Mouse (Mus musculus): ENCODE data around the gene Fras1. TPM values are rescaled to one million over a fixed set of nuclear protein-coding genes. Genes with fewer than 3 reads are reported as not detected.

Gene Fras1
- total RNA-seq, 2 experiments from 2014 or later, result 1.2 to 1.9 TPM

DNA sequence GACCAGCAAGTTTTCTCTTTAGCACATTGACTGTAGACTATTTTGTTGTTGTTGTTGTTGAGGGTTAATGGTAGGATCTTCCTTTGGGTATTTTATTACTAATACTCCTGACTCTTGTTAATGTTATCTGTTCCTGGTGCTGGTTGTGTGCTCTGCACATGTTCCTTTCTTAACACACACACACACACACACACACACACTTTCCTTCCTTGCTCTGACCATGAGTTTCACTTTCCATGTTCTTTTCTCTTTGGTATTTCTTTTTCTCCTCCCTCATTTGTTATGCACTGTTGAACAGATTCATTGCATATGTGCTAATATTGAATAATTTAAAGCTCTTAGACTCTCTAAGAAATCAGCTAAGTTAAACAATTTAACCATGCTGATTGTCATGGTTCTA, 105.2 kb downstream of the Fras1 start:
- no peak for DNase-seq (ENCODE audit: low spot score in 2 of 2)

DNA sequence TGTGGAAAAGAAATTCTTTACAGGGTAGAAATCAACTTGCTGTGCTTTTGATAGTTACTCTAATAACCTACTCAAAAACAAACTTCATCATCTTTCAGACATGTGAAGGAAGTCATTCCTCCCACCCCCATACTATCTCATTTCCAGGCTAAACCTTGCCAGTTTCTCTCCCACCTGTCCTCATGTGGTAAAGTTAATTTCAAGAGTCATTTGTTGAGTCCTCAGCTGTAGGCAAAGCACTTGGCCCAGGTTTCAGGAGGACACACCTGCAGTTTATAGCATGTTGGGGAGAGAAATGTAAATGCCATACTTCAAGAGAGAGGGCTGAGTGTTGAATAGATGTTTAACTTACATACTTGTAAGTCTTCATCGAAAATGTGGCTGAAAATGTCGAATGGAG, 107.4 kb downstream of the Fras1 start:
- DNase-seq (ENCODE audit: low spot score in 2 of 2), result no peak

DNA sequence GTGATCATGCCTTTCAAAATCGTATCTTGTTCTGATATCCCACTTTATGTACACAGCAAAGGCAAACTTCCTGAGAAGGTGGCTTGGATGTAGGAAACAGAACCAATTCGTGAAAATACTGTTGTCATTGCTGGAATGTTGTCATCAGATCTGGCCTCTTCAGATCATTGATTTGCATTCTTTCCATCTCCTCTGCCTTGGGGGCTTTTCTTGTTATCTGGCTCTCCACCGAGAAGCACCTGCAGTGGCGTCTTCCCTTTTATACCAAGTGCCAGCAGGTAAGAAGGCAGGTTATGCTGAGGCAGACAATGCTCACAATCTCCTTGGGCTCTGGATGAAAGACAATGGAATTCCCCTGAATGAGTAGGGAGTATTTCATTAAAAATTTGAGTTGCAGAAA, 108.3 kb downstream of the Fras1 start:
- DNase-seq (ENCODE audit: low spot score in 2 of 2), result no peak

DNA sequence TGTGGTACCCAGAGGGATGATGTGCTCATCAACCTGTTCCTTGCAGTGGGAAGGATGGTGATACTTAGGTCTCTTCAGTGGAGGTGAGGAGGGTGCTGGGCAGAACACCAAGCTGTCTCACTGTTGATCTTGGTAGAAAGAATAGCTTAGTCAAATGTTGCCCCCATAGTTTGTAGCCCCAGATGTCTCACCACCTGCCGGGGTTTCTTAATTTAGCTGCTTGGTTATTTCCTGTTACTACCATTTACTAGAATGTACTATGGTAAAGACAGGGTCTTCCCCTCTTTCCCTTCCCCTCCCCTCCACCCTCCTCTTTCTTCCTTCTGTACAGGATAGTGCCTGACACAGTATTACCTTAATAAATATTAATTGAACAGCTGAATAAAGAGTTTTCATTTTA, 118.7 kb downstream of the Fras1 start:
- DNase-seq (ENCODE audit: low spot score in 2 of 2), result no peak

DNA sequence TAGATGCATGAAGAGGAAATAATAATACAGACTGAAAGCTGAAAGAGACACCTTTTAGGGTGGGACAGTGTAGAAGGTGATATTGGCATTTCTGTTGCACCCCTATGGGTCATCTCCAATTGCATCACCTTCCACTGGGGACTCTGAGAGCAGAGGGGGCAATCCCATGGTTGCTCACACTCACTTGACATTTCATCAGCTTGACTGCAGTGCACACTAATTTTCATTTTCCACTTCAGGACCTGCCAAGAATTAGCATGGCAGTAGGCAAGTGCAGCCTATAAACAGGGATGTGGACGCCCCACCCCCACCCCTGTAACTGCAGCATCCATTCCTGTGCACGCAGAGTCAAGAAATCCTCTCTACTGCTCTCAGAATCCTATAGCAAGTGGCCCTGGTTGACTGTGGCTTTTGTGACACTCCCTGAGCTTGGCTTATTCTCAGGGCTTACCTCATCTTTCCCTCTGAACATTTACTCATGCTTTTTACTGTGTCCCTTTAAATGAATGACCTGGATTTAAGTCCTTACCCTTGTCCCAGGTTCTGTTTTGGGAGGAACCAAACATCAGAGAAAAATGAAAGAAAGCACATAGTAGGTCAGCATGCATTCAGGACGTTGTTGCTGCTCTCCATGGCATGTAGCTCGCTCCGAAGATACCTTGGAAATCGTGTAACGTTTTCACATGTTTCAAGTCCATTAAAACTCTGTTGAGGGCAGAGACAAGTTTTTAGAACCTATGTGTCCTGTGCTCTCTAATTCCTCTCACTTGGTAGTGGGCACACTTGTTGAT, 120.9 kb downstream of the Fras1 start:
- DNase-seq (ENCODE audit: low spot score in 2 of 2), result no peak

DNA sequence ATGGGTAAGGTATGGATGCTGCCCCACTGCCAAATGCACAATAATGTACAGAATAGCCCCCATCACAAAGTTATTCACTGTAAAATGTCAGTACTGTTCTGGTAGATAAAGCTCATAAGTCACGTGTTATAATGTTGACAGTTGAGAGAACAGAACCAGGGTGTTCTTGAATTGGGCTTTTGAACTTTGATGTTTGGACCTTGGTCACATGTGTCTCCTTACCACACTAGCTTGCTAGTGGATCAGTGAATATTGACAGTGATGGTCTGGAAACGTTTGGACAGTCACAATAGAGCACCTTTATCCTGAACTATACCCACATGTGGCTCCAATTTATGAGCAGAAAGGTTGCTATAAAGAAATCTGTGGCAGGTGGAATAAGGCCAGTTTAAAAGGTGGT, 124.3 kb downstream of the Fras1 start:
- no peak for DNase-seq (ENCODE audit: low spot score in 2 of 2)

DNA sequence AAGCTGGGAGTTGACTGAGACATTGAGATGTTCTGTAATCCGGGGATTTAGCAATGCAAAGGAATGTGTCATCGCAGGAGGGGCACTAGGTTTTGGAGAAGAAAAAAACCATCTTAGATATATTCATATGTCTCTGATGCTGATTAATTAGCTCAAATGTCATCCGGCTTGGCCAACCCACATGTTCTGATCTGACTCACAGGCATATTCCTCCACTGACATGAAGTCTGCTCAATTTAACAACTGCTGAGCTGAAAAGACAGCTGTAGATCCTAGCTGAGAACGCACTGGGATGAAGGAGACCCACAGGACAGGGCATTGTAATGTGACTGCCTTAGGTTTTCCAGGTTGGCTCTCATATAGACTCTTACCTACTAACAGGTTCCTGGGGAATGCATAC, 128.0 kb downstream of the Fras1 start:
- DNase-seq (ENCODE audit: low spot score in 2 of 2), result no peak

DNA sequence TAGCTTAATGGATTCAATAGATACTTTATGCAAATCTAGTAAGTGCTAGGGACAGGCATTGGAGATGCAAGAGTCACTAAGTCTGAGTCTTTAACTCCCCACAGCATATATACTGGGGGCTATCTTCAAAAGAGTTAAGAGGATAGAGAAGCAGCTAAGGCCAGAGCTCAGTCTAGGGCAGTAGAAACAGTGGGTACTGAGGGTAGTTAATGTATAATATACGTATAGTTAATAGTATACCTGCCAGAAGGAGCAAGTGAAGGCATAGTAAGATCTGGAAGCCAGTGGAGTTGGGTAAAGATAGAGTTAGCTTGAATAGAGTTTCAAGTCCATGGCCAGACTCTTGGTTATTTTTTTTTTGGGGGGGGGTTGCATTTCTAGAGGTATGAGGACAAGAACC, 128.6 kb downstream of the Fras1 start:
- no peak for DNase-seq (ENCODE audit: low spot score in 2 of 2)

DNA sequence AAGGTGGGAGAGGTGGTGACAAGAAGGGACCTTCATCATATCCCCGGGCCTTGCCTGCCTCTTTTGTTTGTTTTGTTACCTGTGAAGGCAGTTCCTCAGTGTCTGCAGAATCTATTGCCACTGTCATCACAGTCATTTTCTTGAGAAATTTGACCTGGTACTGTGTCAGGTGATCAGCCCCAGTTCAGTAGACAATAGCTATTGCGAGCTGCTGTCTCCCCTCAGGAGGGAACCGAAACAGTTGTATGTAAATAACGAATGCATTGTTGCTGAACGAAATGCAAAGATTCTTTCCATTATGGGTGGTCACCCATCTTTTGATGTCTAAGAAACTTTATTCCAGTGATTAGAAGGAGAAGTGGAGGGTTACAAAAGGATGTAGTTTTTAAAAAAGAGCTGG, 137.2 kb downstream of the Fras1 start:
- no peak for DNase-seq (ENCODE audit: low spot score in 2 of 2)

DNA sequence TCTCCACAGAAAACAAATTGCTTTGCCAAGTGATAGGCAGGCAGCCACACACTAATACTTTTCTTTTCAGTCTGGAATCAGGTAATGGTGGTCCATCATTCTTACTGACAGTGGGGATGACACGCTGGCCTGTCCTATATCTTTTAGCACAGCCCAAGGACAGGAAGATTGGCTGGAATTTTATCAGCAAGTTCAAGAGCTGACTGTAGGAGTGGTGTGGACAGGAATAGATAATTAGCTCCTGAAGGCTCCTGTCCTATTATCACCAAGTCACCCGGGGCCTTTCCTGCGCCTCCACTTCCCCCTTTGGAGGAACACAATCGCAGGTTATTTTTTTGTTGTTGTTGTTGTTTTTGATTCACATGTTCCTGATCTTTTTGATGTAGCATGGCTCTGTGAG, 139.6 kb downstream of the Fras1 start:
- no peak for DNase-seq (ENCODE audit: low spot score in 2 of 2)

DNA sequence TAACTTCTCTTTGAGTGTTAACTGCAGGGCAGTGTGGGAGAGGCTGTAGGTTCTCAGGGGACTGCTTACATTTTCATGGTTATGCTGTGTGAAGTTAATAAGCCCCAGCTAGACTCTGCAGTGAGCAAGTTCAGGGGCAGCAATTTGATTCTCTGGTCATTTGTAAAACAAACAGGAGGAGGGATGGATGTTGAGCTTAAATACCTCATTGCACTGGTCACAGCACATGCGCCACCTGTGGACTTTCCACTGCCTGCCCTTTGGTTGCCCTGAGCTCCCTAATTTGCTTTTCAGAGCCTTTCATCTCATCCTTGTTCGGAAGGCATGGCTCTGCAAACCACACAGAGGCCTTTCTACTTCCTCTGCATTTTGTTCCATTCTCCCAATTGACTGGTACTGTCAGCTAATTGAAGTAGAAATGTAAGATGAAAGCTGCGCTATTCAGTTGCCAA, 142.1 kb downstream of the Fras1 start:
- DNase-seq (ENCODE audit: low spot score in 2 of 2), result no peak

DNA sequence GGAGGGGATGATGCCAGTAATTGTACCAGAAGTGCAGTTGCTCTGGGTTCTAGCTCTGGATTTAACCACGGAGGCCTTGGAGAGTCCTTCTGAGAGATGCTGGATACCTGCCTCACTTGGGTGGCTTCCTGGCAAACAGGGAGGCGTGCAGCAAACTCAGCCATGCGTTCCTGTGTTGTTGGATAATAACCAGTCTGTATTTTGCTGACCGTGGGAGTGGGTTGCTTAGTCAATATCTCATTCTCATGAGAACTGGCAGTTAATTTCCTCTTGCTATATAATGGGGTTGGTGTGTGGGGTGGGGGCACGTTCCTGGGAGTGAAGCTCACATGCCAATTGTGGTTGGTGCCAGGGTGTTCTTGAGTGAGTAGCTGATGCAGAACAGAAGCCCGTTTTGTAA, 142.6 kb downstream of the Fras1 start:
- DNase-seq (ENCODE audit: low spot score in 2 of 2), result no peak

DNA sequence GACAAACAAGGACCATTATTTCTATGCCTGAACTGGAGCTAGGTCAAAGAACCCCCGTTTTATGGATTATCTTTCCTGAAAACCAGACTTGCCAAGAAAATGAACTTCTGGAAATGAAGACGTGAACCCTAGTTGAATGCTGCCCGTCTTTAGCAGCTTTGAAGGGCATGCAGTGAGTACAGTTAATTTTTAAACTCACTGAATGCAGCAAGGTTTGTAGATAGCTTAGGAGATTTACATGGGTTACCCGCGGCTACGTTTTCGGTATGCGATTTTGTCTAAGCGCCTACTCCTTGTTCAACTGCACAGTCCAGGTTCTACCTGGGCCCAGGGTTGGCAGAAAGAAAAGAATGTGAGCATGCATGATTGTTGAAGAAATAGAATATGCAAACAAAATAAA, 147.8 kb downstream of the Fras1 start:
- no peak for DNase-seq (ENCODE audit: low spot score in 2 of 2)

DNA sequence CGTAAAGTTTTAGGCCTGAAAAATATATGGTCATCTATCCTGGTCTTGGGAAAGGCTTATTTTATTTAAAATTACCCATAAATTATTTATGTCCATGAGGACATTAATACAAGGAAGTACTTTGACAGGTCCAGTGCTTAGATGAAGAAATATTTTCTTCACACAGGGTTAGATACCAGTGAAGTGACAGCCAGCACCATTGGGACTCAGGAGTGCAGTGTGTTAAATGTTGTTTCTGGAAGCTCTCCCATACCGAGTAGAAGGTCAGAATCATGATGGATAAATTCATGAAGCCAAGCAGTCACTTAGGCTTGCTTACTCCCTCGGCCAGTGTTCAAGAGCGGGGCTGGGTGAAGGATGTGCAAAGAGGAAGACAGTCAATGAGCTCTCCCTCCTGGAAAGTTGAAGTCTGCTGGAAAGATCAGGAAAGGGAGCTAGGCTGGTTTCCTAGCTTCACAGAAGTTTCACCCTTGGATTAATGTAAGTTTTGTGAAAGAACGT, 149.2 kb downstream of the Fras1 start:
- DNase-seq (ENCODE audit: low spot score in 2 of 2), result no peak

DNA sequence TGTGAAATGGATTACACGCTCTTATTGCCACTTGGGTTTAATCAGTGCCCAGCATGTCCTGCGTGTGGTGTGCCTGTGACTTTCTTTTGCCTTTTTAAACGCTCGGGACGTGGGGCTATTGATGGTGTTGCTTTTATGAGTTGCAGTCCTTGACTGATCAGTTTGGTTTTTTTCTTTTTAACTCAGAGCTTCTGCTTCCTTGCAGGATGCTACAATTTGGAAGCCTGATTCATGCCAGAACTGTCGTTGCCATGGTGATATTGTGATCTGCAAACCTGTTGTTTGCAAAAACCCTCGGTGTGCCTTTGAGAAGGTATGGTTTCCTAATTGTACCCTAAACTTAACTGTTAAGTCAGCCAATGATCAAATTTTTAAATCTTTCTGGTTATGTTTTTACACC, 154.5 kb downstream of the Fras1 start:
- DNase-seq (ENCODE audit: low spot score in 2 of 2), result no peak

DNA sequence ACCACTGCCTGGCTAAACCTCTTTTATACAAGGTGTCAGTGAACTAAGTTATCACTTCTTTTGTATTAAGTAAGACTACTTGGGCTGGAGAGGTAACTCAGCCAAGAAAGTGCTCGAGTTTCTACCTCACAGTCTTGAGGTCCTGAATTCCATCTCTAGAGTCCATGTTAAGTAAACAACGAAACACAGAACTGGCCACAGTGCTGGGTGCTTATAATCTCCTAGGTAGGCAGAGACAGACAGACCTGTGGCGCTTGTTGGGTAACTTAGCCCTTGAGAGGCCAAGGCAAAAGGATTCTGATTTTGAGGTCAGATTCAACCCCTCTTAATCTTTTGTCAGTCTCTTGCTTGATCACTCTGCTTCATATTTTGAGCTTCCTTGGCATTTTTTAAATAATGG, 156.8 kb downstream of the Fras1 start:
- no peak for DNase-seq (ENCODE audit: low spot score in 2 of 2)

DNA sequence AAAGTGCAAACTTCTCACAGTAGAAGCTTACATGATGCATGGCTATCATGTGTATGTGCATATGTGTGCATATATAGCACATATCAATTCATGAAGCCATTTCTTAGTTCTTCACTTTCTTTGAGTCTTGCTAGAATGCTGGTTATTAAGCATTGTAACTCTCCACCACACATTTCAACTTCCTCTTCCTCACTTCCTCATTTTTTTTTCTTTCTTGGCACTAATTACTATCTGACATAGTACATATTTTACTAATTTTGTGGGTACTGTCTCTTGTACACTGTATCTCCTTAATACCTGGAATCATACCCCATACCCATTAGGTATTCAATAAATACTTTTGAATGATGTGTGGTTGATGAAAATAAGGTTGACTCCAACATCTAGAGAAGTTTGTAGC, 158.2 kb downstream of the Fras1 start:
- no peak for DNase-seq (ENCODE audit: low spot score in 2 of 2)

DNA sequence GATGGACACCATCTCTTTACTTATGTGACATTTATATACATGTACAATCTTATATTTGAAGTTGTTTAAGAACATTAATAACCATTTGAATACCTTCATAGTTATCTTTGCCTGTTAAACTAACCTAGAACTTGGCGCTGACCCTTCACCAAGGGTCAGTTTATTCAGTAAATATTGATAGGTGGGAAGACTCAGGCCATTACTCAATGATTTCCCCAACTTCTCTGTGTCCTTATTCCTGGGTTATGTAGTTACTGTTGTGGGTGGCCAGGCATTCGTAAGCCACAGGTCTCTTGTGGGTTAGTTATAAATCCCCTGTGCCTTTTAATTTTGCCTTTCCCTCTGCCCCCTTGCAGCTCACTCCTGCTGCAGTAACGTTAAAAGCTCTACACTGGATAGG, 162.8 kb downstream of the Fras1 start:
- DNase-seq (ENCODE audit: low spot score in 2 of 2), result no peak

DNA sequence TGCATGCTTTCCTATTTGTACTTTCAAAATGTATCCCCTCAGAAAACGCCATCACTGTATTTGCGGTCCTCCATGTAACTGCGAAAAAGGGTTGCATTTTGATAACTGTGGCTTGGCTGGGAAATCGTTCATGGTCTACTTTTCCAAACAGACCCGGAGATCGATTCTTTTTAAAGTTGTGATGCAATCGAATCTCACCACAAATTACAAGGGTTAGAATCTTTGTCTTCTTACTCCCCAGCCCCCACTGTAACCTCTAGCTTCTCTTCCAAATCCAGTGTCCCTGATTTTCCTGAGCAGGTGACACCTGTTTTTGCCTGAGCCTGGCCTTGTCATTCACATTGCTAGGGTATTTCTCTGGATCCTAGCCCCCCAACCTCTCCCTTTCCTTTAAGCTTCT, 163.2 kb downstream of the Fras1 start:
- no peak for DNase-seq (ENCODE audit: low spot score in 2 of 2)

DNA sequence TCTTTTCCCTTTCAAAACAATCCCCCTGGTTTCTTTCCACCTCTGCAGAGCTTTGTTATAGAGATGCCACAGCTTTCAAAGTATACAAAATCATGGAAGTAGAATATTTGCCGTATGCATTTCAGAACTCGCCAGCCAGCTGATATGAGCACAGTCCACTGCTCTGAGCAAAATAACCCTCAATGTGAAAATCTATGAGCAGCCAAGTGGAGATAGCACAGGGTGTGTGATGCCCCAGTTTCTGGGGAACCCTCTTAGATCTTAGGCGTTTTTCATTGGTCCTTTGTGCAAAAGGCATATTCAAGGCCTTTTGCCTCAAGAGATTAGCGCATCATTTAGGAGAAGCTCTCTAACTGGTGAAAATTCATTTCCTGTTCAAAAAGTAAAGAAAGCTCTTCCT, 170.4 kb downstream of the Fras1 start:
- no peak for DNase-seq (ENCODE audit: low spot score in 2 of 2)

DNA sequence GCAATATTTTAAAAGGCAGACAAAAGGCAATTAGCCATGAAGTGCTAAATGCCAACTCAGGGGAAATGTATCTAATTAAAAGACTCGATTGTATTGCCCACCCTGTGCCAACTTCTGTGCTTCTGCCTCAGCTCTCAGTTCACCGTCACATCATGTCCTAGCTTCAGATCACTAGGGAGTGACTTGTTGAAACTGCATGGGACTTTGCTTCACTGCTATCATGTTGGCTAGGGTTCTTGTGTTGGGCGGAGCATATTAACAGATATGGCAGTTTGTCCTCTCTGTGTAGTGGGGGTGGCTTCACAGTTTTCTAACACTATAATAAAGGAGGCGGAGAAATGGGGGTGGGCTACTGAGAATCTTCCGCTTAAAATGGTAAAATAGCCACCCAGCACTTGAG, 172.2 kb downstream of the Fras1 start:
- no peak for DNase-seq (ENCODE audit: low spot score in 2 of 2)

DNA sequence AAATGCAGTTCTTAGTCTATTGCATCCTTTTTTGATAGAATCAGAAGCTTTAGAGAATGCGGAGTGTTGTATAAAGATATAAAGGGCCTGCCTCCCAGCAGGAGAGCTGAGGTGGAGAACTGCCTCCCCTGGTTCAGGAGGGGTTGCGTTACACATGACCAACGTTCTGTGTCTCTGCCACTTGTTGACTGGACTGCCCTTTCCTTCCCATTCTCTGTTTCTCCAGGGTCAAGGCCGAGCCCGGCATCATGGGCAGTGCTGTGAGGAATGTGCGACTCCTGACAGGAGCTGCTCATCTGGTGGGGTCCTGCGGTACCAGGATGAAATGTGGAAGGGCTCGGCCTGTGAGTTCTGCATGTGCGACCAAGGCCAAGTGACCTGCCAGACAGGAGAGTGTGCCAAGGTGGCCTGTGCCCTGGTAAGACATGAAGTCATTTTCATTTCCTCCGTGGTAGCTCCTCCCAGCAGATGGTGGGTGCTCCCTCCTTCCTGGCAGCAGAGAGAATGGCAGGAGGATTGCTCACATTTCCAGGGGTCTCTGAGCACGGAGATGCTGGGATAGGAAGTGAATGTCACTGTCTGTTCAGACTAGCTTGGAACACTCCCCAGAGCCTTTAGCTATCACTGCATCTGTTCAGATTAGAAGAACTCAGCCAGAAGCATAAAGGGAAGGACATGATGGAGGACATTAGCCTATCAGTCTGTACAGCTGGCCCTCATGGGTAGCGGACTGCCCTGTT, 181.4 kb downstream of the Fras1 start:
- no peak for DNase-seq (ENCODE audit: low spot score in 2 of 2)
